Mouse (Mus musculus): ENCODE results near the gene Arrdc5. TPM values are rescaled to one million over a fixed set of nuclear protein-coding genes. Genes with fewer than 3 reads are reported as not detected.

Gene Arrdc5
- polyA plus RNA-seq, 1 experiment: not detected

- Histone ChIP-seq H3K9me3 (replicated peaks; ENCODE audit: control insufficient read depth, insufficient read depth, low read length, poor library complexity, severe bottlenecking) (no peaks in the 10 kb centered on the region), H3K4me1 (ENCODE audit: control insufficient read depth, insufficient read depth, low read length) (no peaks in the 10 kb centered on the region), H3K27me3 (ENCODE audit: control insufficient read depth, insufficient read depth, low read length, poor library complexity, severe bottlenecking) (no peaks in the 10 kb centered on the region), H3K27ac (ENCODE audit: insufficient read depth, low read length) (no peak overlapping the region), H3K36me3 (ENCODE audit: control insufficient read depth, insufficient read depth, low read length, poor library complexity, severe bottlenecking) (peaks cover 59% of the 10 kb centered on the region), H3K9ac (ENCODE audit: low read depth, poor library complexity, severe bottlenecking) (no peak overlapping the region), H3K4me3 (ENCODE audit: low read depth, low read length) (no peak overlapping the region)
- TF ChIP-seq EP300 (IDR thresholded peaks at IDR 0.05; ENCODE audit: insufficient read depth, low read depth, low read length): no peak
- no peak for TF ChIP-seq CTCF (IDR thresholded peaks at IDR 0.05; ENCODE audit: low read depth, low read length)
- no peak for TF ChIP-seq POLR2A (IDR thresholded peaks at IDR 0.05; ENCODE audit: insufficient read depth, low read length)
These were observed 8.0 kb upstream of the Arrdc5 start for GRCm38 (mm10) chr17:56308088-56308487.

- H3K4me3 ChIP-seq (ENCODE audit: low read depth, low read length): no peak overlapping the region
- 0 out of 2 replicates have a peak overlapping the region, but pooled peaks have one; percentile 78 for H3K9ac ChIP-seq (ENCODE audit: low read depth, poor library complexity, severe bottlenecking)
- no peak overlapping the region for H3K27ac ChIP-seq (ENCODE audit: insufficient read depth, low read length)
- H3K36me3 ChIP-seq (ENCODE audit: control insufficient read depth, insufficient read depth, low read length, poor library complexity, severe bottlenecking): peaks cover 40% of the 10 kb centered on the region
- H3K27me3 ChIP-seq (ENCODE audit: control insufficient read depth, insufficient read depth, low read length, poor library complexity, severe bottlenecking): no peaks in the 10 kb centered on the region
- H3K4me1 ChIP-seq (ENCODE audit: control insufficient read depth, insufficient read depth, low read length): peaks cover 2% of the 10 kb centered on the region
- TF ChIP-seq CTCF (IDR thresholded peaks at IDR 0.05; ENCODE audit: low read depth, low read length) (peak; percentile 41), EP300 (IDR thresholded peaks at IDR 0.05; ENCODE audit: insufficient read depth, low read depth, low read length) (no peak)
- no peaks in the 10 kb centered on the region for H3K9me3 ChIP-seq (replicated peaks; ENCODE audit: control insufficient read depth, insufficient read depth, low read length, poor library complexity, severe bottlenecking)
These were observed 5.7 kb upstream of the Arrdc5 start for GRCm38 (mm10) chr17:56305826-56306225.

- Histone ChIP-seq H3K4me3 (ENCODE audit: low read depth, low read length) (peak overlapping the region; percentile 74), H3K27ac (ENCODE audit: insufficient read depth, low read length) (no peak overlapping the region), H3K9ac (ENCODE audit: low read depth, poor library complexity, severe bottlenecking) (peak overlapping the region; percentile 78), H3K27me3 (ENCODE audit: control insufficient read depth, insufficient read depth, low read length, poor library complexity, severe bottlenecking) (no peaks in the 10 kb centered on the region), H3K36me3 (ENCODE audit: control insufficient read depth, insufficient read depth, low read length, poor library complexity, severe bottlenecking) (peaks cover 36% of the 10 kb centered on the region), H3K9me3 (replicated peaks; ENCODE audit: control insufficient read depth, insufficient read depth, low read length, poor library complexity, severe bottlenecking) (no peaks in the 10 kb centered on the region), H3K4me1 (ENCODE audit: control insufficient read depth, insufficient read depth, low read length) (peaks cover 2% of the 10 kb centered on the region)
- TF ChIP-seq POLR2A (IDR thresholded peaks at IDR 0.05; ENCODE audit: insufficient read depth, low read length) (no peak), EP300 (IDR thresholded peaks at IDR 0.05; ENCODE audit: insufficient read depth, low read depth, low read length) (no peak)
These were observed 5.1 kb upstream of the Arrdc5 start for GRCm38 (mm10) chr17:56305156-56305555.

- Histone ChIP-seq H3K36me3 (ENCODE audit: control insufficient read depth, insufficient read depth, low read length, poor library complexity, severe bottlenecking) (peaks cover 33% of the 10 kb centered on the region), H3K27ac (ENCODE audit: insufficient read depth, low read length) (no peak overlapping the region), H3K27me3 (ENCODE audit: control insufficient read depth, insufficient read depth, low read length, poor library complexity, severe bottlenecking) (no peaks in the 10 kb centered on the region), H3K4me3 (ENCODE audit: low read depth, low read length) (peak overlapping the region; percentile 74), H3K9ac (ENCODE audit: low read depth, poor library complexity, severe bottlenecking) (peak overlapping the region; percentile 78), H3K9me3 (replicated peaks; ENCODE audit: control insufficient read depth, insufficient read depth, low read length, poor library complexity, severe bottlenecking) (no peaks in the 10 kb centered on the region), H3K4me1 (ENCODE audit: control insufficient read depth, insufficient read depth, low read length) (peaks cover 2% of the 10 kb centered on the region)
- TF ChIP-seq POLR2A (IDR thresholded peaks at IDR 0.05; ENCODE audit: insufficient read depth, low read length): no peak
- TF ChIP-seq EP300 (IDR thresholded peaks at IDR 0.05; ENCODE audit: insufficient read depth, low read depth, low read length): no peak
- TF ChIP-seq CTCF (IDR thresholded peaks at IDR 0.05; ENCODE audit: low read depth, low read length): no peak
These were observed 4.6 kb upstream of the Arrdc5 start for GRCm38 (mm10) chr17:56304718-56305117.

- H3K27ac ChIP-seq (ENCODE audit: insufficient read depth, low read length): peak overlapping the region; percentile 74
- peak overlapping the region; percentile 77 for H3K4me3 ChIP-seq (ENCODE audit: low read depth, low read length)
- peak overlapping the region; percentile 78 for H3K9ac ChIP-seq (ENCODE audit: low read depth, poor library complexity, severe bottlenecking)
- no peaks in the 10 kb centered on the region for H3K9me3 ChIP-seq (replicated peaks; ENCODE audit: control insufficient read depth, insufficient read depth, low read length, poor library complexity, severe bottlenecking)
- peaks cover 2% of the 10 kb centered on the region for H3K4me1 ChIP-seq (ENCODE audit: control insufficient read depth, insufficient read depth, low read length)
- TF ChIP-seq CTCF (IDR thresholded peaks at IDR 0.05; ENCODE audit: low read depth, low read length): no peak
- TF ChIP-seq POLR2A (IDR thresholded peaks at IDR 0.05; ENCODE audit: insufficient read depth, low read length): no peak
- no peak for TF ChIP-seq EP300 (IDR thresholded peaks at IDR 0.05; ENCODE audit: insufficient read depth, low read depth, low read length)
- H3K36me3 ChIP-seq (ENCODE audit: control insufficient read depth, insufficient read depth, low read length, poor library complexity, severe bottlenecking): peaks cover 28% of the 10 kb centered on the region
- H3K27me3 ChIP-seq (ENCODE audit: control insufficient read depth, insufficient read depth, low read length, poor library complexity, severe bottlenecking): no peaks in the 10 kb centered on the region
These were observed 3.9 kb upstream of the Arrdc5 start for GRCm38 (mm10) chr17:56303847-56304586.

- H3K27me3 ChIP-seq (ENCODE audit: control insufficient read depth, insufficient read depth, low read length, poor library complexity, severe bottlenecking): no peaks in the 10 kb centered on the region
- TF ChIP-seq EP300 (IDR thresholded peaks at IDR 0.05; ENCODE audit: insufficient read depth, low read depth, low read length) (no peak), POLR2A (IDR thresholded peaks at IDR 0.05; ENCODE audit: insufficient read depth, low read length) (peak; percentile 14), CTCF (IDR thresholded peaks at IDR 0.05; ENCODE audit: low read depth, low read length) (no peak)
- H3K4me3 ChIP-seq (ENCODE audit: low read depth, low read length): peak within 1 kb of the TSS; percentile 77
- peaks cover 23% of the 10 kb centered on the region for H3K36me3 ChIP-seq (ENCODE audit: control insufficient read depth, insufficient read depth, low read length, poor library complexity, severe bottlenecking)
- peaks cover 2% of the 10 kb centered on the region for H3K4me1 ChIP-seq (ENCODE audit: control insufficient read depth, insufficient read depth, low read length)
- H3K9ac ChIP-seq (ENCODE audit: low read depth, poor library complexity, severe bottlenecking): peak within 1 kb of the TSS; percentile 78
- H3K9me3 ChIP-seq (replicated peaks; ENCODE audit: control insufficient read depth, insufficient read depth, low read length, poor library complexity, severe bottlenecking): no peaks in the 10 kb centered on the region
- H3K27ac ChIP-seq (ENCODE audit: insufficient read depth, low read length): peak within 1 kb of the TSS; percentile 83
These were observed 3.2 kb upstream of the Arrdc5 start, which contains the start of gene Uhrf1 for GRCm38 (mm10) chr17:56303160-56303846. Gene Uhrf1 (plus strand): TSS chr17:56303321.

Measured in ES-Bruce4 (cell line).